Mouse (Mus musculus): ENCODE measurements around the gene Lct. TPM values are rescaled to one million over a fixed set of nuclear protein-coding genes. Genes with fewer than 3 reads are reported as not detected.

Gene Lct
- total RNA-seq (2012; rRNA removed) (0.04 and 0.08 TPM in 2 replicates), total RNA-seq (2014; rRNA removed) (0.07 and 0.19 TPM in 2 replicates), polyA plus RNA-seq (2012; ENCODE audit: insufficient read length, low read depth) (0.11 and 0.14 TPM in 2 replicates)

DNA sequence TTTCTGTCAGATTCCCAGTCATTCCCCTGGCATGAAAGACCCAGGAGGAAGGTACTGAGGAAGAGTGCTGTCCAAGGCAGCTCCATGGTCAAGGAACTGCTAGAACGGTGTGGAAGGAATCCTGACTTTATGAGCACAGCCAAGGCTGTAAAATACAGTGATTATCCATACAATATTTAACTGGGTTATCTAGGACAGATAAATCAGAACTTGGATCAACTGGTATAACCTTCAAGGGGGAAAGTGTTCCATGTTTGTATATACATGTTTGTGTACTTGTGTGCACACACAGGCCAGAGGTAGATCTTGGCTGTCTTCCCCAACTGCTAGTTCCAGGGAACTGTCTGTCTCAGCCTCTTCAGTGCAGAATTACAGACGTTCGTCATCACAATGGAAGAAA lies at the start of gene Lct:
Lct (minus strand) TSS at position 101 of the 400 bp plus-strand sequence.
- H3K4me1 ChIP-seq (ENCODE audit: control insufficient read depth in 1 of 2, insufficient read depth in 2 of 2), result peaks cover 0 to 12% of the 10 kb centered on the region in 2 experiments; a peak in 2 of 4 replicates
- no peaks in the 10 kb centered on the region for H3K27me3 ChIP-seq (replicated peaks)
- TF ChIP-seq HCFC1 (IDR thresholded peaks at IDR 0.05; ENCODE audit: low read depth, low read length) (no peak), UBTF (IDR thresholded peaks at IDR 0.05; ENCODE audit: low read depth, low read length) (no peak), SMC3 (IDR thresholded peaks at IDR 0.05; ENCODE audit: low read depth, low read length) (no peak)
- no peak within 1 kb of the TSS for H3K4me2 ChIP-seq (ENCODE audit: insufficient read depth, low read depth, poor library complexity, severe bottlenecking)
- dilution Hi-C loops (cut with MboI; ENCODE audit: extremely low pct_ligation_motif_present, extremely low pct_unique_long_range_greater_than_20kb, low sequenced_read_pairs), result no loop called here
- no peak within 1 kb of the TSS for H3K4me3 ChIP-seq (replicated peaks in 1 of 3; ENCODE audit: low read depth in 2 of 3, low read length in 2 of 3, poor library complexity in 1 of 3)
- peaks cover 37 to 82% of the 10 kb centered on the region in 2 experiments for H3K36me3 ChIP-seq (replicated peaks in 1 of 2; ENCODE audit: control insufficient read depth in 1 of 2, insufficient read depth in 1 of 2, low read length in 1 of 2)
- no peaks in the 10 kb centered on the region for H3K9me3 ChIP-seq (replicated peaks; ENCODE audit: low read length)
- no peak for DNase-seq (ENCODE audit: extremely low read depth)
- in situ Hi-C loops (cut with MboI; ENCODE audit: low pct_ligation_motif_present, low pct_unique_long_range_greater_than_20kb, low sequenced_read_pairs), result no loop called here
- no peak within 1 kb of the TSS for H3K27ac ChIP-seq (ENCODE audit: insufficient read depth, low read depth)
- no peaks in the 10 kb centered on the region for H3K79me2 ChIP-seq (replicated peaks; ENCODE audit: control insufficient read depth, extremely low read depth, insufficient read depth, poor library complexity, severe bottlenecking)
- H3K9ac ChIP-seq (ENCODE audit: insufficient read depth, low read depth), result no peak within 1 kb of the TSS

DNA sequence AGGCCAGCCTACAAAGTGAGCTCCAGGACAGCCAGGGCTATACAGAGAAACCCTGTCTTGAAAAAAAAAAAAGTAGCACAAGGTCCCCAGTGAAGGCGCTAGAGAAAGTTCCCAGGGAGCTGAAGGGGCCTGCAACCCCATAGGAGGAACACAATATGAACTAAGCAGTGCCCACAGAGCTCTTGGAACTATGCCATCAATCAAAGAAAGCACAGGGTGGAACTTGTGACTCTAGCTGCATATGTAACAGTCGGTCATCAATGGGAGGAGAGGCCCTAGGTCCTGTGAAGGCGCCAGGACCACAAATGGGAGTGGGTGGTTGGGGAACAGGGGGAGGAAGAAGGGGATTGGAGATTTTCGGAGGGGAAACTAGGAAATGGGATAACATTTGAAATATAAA lies 48.7 kb upstream of the Lct start:
- in situ Hi-C loops (cut with MboI; ENCODE audit: low pct_ligation_motif_present, low pct_unique_long_range_greater_than_20kb, low sequenced_read_pairs) (no loop called here), dilution Hi-C loops (cut with MboI; ENCODE audit: extremely low pct_ligation_motif_present, extremely low pct_unique_long_range_greater_than_20kb, low sequenced_read_pairs) (no loop called here)
- no peak overlapping the region for H3K9ac ChIP-seq (ENCODE audit: insufficient read depth, low read depth)
- H3K27ac ChIP-seq (ENCODE audit: insufficient read depth, low read depth), result no peak overlapping the region
- H3K4me3 ChIP-seq (replicated peaks in 1 of 3; ENCODE audit: low read depth in 2 of 3, low read length in 2 of 3, poor library complexity in 1 of 3), result no peak overlapping the region
- peaks cover 31 to 79% of the 10 kb centered on the region in 2 experiments for H3K36me3 ChIP-seq (replicated peaks in 1 of 2; ENCODE audit: control insufficient read depth in 1 of 2, insufficient read depth in 1 of 2, low read length in 1 of 2)
- no peak for TF ChIP-seq TCF12 (IDR thresholded peaks at IDR 0.05; ENCODE audit: low read depth, low read length)
- TF ChIP-seq ZC3H11A (IDR thresholded peaks at IDR 0.05; ENCODE audit: low read depth, low read length), result no peak
- no peak for TF ChIP-seq EP300 (IDR thresholded peaks at IDR 0.05; ENCODE audit: low read length)
- H3K4me2 ChIP-seq (ENCODE audit: insufficient read depth, low read depth, poor library complexity, severe bottlenecking), result no peak overlapping the region
- H3K9me3 ChIP-seq (replicated peaks; ENCODE audit: low read length), result no peaks in the 10 kb centered on the region
- H3K27me3 ChIP-seq (replicated peaks), result no peaks in the 10 kb centered on the region
- H3K4me1 ChIP-seq (ENCODE audit: control insufficient read depth in 1 of 2, insufficient read depth in 2 of 2), result peaks cover 0 to 33% of the 10 kb centered on the region in 2 experiments; a peak in 2 of 4 replicates
- H3K79me2 ChIP-seq (replicated peaks; ENCODE audit: control insufficient read depth, extremely low read depth, insufficient read depth, poor library complexity, severe bottlenecking), result peaks cover 13% of the 10 kb centered on the region
- no peak for DNase-seq (ENCODE audit: extremely low read depth)

DNA sequence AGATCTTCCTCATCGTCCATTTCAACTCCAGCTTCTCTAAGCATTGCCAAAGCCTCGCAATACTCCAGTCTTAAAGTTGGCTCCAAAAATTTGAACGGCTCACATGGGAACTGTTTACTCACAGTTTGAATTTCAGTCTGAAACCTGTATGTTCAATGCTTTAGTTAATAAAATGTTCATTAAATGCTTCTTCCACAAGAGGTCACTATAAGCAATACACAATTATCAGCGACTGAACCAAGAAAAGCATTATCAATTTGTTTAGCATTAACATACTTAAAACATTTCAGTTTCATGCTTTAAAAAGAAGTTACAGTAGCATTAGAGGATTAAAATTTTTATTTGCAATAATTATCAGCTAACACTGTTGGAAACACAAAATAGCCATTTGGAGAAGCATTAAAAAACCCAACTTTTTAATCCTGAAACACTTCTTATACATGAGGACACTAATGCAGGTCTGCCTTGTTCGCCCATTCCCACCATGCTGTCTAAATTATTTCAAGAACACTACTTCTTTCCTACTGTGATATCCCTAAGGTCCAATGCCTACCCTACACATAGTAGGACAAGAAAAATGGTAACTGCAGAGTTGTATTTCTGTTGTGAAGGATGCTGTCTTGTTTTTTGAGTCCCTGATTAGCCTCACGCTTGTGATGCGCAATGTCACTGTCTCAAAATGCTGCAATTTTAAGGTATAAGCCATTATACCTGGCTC lies 44.2 kb upstream of the Lct start:
- DNase-seq (ENCODE audit: extremely low read depth), result peak; percentile 35
- Histone ChIP-seq H3K27ac (ENCODE audit: insufficient read depth, low read depth) (no peak overlapping the region), H3K27me3 (replicated peaks) (no peaks in the 10 kb centered on the region), H3K9ac (ENCODE audit: insufficient read depth, low read depth) (no peak overlapping the region), H3K4me2 (ENCODE audit: insufficient read depth, low read depth, poor library complexity, severe bottlenecking) (no peak overlapping the region), H3K36me3 (replicated peaks in 1 of 2; ENCODE audit: control insufficient read depth in 1 of 2, insufficient read depth in 1 of 2, low read length in 1 of 2) (peaks cover 39 to 72% of the 10 kb centered on the region in 2 experiments), H3K9me3 (replicated peaks; ENCODE audit: low read length) (no peaks in the 10 kb centered on the region), H3K4me3 (replicated peaks in 1 of 3; ENCODE audit: low read depth in 2 of 3, low read length in 2 of 3, poor library complexity in 1 of 3) (no peak overlapping the region), H3K4me1 (ENCODE audit: control insufficient read depth in 1 of 2, insufficient read depth in 2 of 2) (peaks cover 3 to 22% of the 10 kb centered on the region in 2 experiments; a peak in 3 of 4 replicates), H3K79me2 (replicated peaks; ENCODE audit: control insufficient read depth, extremely low read depth, insufficient read depth, poor library complexity, severe bottlenecking) (peaks cover 7% of the 10 kb centered on the region; the same call in 1 of the 2 replicates)
- dilution Hi-C loops (cut with MboI; ENCODE audit: extremely low pct_ligation_motif_present, extremely low pct_unique_long_range_greater_than_20kb, low sequenced_read_pairs), result no loop called here
- in situ Hi-C loops (cut with MboI; ENCODE audit: low pct_ligation_motif_present, low pct_unique_long_range_greater_than_20kb, low sequenced_read_pairs), result no loop called here
- TF ChIP-seq CTCF (conservative IDR thresholded peaks at IDR 0.05 in 1 of 2, IDR thresholded peaks at IDR 0.05 in 1 of 2; ENCODE audit: low read depth in 2 of 2, low read length in 2 of 2) (peak in 1 of 2 experiments; percentile 57; a peak in 2 of 4 replicates), KAT2A (IDR thresholded peaks at IDR 0.05; ENCODE audit: insufficient replicate concordance, low read length) (no peak), IRF4 (IDR thresholded peaks at IDR 0.05; ENCODE audit: low read depth, low read length) (0 out of 2 replicates have a peak, but pooled peaks have one; percentile 10), RCOR1 (conservative IDR thresholded peaks at IDR 0.05; ENCODE audit: low read depth, low read length) (no peak), BHLHE40 (IDR thresholded peaks at IDR 0.05; ENCODE audit: low read depth, low read length) (no peak), HCFC1 (IDR thresholded peaks at IDR 0.05; ENCODE audit: low read depth, low read length) (no peak), CHD1 (IDR thresholded peaks at IDR 0.05; ENCODE audit: low read depth, low read length) (no peak), PAX5 (IDR thresholded peaks at IDR 0.05; ENCODE audit: low read length) (no peak), TBP (conservative IDR thresholded peaks at IDR 0.05; ENCODE audit: low read depth, low read length) (no peak), MAFK (IDR thresholded peaks at IDR 0.05; ENCODE audit: insufficient replicate concordance, low read length) (no peak), SIN3A (IDR thresholded peaks at IDR 0.05; ENCODE audit: low read length) (no peak), CHD2 (IDR thresholded peaks at IDR 0.05; ENCODE audit: low read length) (no peak), MYC (IDR thresholded peaks at IDR 0.05; ENCODE audit: low read depth, low read length) (no peak), JUN (IDR thresholded peaks at IDR 0.05; ENCODE audit: insufficient read depth, low read depth, low read length) (no peak), MAZ (IDR thresholded peaks at IDR 0.05; ENCODE audit: low read depth, low read length) (no peak), UBTF (IDR thresholded peaks at IDR 0.05; ENCODE audit: low read depth, low read length) (no peak), SMC3 (IDR thresholded peaks at IDR 0.05; ENCODE audit: low read depth, low read length) (peak; percentile 46), POLR2AphosphoS2 (IDR thresholded peaks at IDR 0.05; ENCODE audit: low read depth, low read length) (no peak), TCF12 (IDR thresholded peaks at IDR 0.05; ENCODE audit: low read depth, low read length) (no peak), MAX (IDR thresholded peaks at IDR 0.05; ENCODE audit: low read length) (no peak), RAD21 (IDR thresholded peaks at IDR 0.05; ENCODE audit: low read depth, low read length) (peak; percentile 62), JUND (conservative IDR thresholded peaks at IDR 0.05; ENCODE audit: low read depth, low read length) (no peak), ZC3H11A (IDR thresholded peaks at IDR 0.05; ENCODE audit: low read depth, low read length) (no peak)

Measured in CH12.LX (cell line).